Mouse (Mus musculus) heart, postnatal 0 days (tissue): ENCODE results near the gene H13. TPM values are rescaled to one million over a fixed set of nuclear protein-coding genes. Genes with fewer than 3 reads are reported as not detected.

Source experiments
- ATAC-seq: fragments of 200-750 bp; cut with Nextera tagmentation; 2 replicates; pipeline ENCODE4 v1.8.0; 2017; ENCODE audit warnings: low read depth, moderate number of reproducible peaks, moderate library complexity; ENCODE audit not compliant: insufficient read depth
- DNase-seq: peaks from one replicate; pipeline ENCODE4 v3.0.0-alpha.2; 2016; ENCODE audit warnings: low spot score
- H3K27ac ChIP-seq: fragments of 300-500 bp; sonication (generic); 2 replicates; pipeline ENCODE4 v1.5.1; 2014; ENCODE audit warnings: low read depth, mild to moderate bottlenecking
- H3K27me3 ChIP-seq: fragments of 300-500 bp; sonication (generic); 2 replicates; pipeline ENCODE4 v1.6.1; 2014; ENCODE audit warnings: low read length, mixed read lengths; ENCODE audit not compliant: control insufficient read depth, insufficient read depth
- H3K36me3 ChIP-seq: fragments of 300-500 bp; sonication (generic); replicated peaks from 2 replicates; pipeline ENCODE4 v1.6.1; 2014; ENCODE audit warnings: low read length, mixed read lengths; ENCODE audit not compliant: control insufficient read depth, insufficient read depth
- H3K4me1 ChIP-seq: fragments of 300-500 bp; sonication (generic); 2 replicates; pipeline ENCODE4 v1.6.1; 2014; ENCODE audit warnings: antibody characterized with exemption; ENCODE audit not compliant: control insufficient read depth, insufficient read depth
- H3K4me2 ChIP-seq: fragments of 300-500 bp; sonication (generic); 2 replicates; pipeline ENCODE4 v1.6.1; 2014; ENCODE audit warnings: low read depth, mild to moderate bottlenecking, low read length, moderate library complexity
- H3K4me3 ChIP-seq: fragments of 300-500 bp; sonication (generic); 2 replicates; pipeline ENCODE4 v1.5.1; 2014; ENCODE audit warnings: low read depth, low read length
- H3K9ac ChIP-seq: fragments of 300-500 bp; sonication (generic); replicated peaks from 2 replicates; pipeline ENCODE4 v1.6.1; 2014; ENCODE audit warnings: low read depth, low read length, mixed read lengths
- H3K9me3 ChIP-seq: fragments of 300-500 bp; sonication (generic); replicated peaks from 2 replicates; pipeline ENCODE4 v1.6.1; 2016; ENCODE audit warnings: low read length; ENCODE audit not compliant: control insufficient read depth
- CTCF ChIP-seq: IDR thresholded peaks from 2 replicates; pipeline ENCODE4 v1.5.1; 2016; ENCODE audit warnings: antibody characterized with exemption, control low read depth, low read depth
- EP300 ChIP-seq: IDR thresholded peaks from 2 replicates; pipeline ENCODE4 v1.6.1; 2016; ENCODE audit warnings: antibody characterized with exemption, low read depth
- WGBS: fragments of 180-500 bp; shearing (Covaris S2); extraction: QIAGEN DNeasy Blood & Tissue Kit; methylation state at CpG from one replicate; pipeline ENCODE4 v1.1.7; 2014; 5-methylcytosine and 5-hydroxymethylcytosine counted together
- polyA plus RNA-seq: library from polyadenylated mRNA; unstranded; fragments of >200 nt; fragmentation: Nextera tagmentation; extraction: Ambion mirVana; gene quantifications from 2 replicates; pipeline ENCODE4 v1.2.1, GENCODE M21; 2015
- total RNA-seq: library from RNA; depleted of rRNA; stranded (reverse); fragments of >200 nt; gene quantifications from 2 replicates; pipeline ENCODE4 v1.2.3, GENCODE M21; 2014; ENCODE audit warnings: low replicate concordance

Gene H13
- total and polyA plus RNA-seq, 2 experiments from 2014 or later: 55.0 to 68.6 TPM

DNA sequence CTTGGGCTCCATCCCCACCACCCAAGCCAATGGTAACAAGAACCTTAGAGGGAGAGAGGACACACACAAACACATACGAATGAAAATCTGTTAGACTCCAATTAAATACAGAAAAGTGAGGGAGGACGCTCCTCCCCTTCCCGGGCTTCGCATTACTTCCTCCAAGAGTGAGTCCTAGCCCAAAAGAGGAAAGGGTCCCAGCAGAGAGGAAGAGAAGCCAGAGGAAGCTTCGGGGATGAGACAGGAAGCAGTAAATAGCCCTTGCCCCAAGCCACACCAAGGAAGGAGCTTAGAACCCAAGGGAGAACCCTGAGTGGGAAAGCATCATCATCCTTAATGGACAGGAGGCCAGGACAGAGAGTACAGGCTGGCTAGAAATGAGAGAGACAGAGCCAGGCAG is 39.8 kb downstream of the H13 start:
- Histone ChIP-seq H3K4me3 (no peak overlapping the region), H3K27me3 (no peaks in the 10 kb centered on the region), H3K36me3 (peaks cover 25% of the 10 kb centered on the region), H3K4me2 (no peak overlapping the region), H3K9ac (no peak overlapping the region), H3K27ac (no peak overlapping the region), H3K4me1 (peaks cover 16% of the 10 kb centered on the region), H3K9me3 (no peaks in the 10 kb centered on the region)
- ATAC-seq: no peak
- no peak for DNase-seq
- TF ChIP-seq CTCF (no peak), EP300 (no peak)
- WGBS: 73% methylated on average over 5 of the region's 5 CpGs

DNA sequence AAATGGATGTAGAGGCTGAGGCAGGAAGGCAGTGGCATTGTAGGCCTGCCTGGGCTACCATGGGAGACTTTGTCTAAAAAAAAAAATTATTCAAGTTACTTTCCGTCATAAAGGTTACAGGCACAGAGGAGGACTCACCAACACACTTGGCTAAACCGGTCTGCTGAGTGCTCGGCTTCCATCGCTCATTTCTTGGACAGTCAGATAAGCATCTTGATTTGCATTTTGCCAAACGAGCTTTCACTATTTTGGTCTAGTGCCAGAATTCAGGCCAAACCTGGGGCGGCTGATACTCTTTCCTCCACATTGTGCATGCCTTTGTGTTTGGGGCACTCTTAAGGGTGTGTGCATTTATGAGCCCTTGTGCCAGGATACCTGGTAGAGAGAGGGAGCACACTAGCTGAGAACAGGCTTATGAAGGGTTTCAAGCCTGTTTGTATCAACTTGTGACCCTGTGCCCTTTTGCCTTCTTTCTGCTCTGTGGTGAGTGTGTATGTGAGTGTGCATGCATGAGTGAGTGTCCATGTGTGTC is 47.0 kb downstream of the H13 start:
- WGBS: 57% methylated on average over 6 of the region's 6 CpGs
- TF ChIP-seq CTCF (no peak), EP300 (no peak)
- Histone ChIP-seq H3K36me3 (no peaks in the 10 kb centered on the region), H3K27me3 (no peaks in the 10 kb centered on the region), H3K4me3 (no peak overlapping the region), H3K27ac (no peak overlapping the region), H3K4me1 (no peaks in the 10 kb centered on the region), H3K9ac (no peak overlapping the region), H3K9me3 (no peaks in the 10 kb centered on the region), H3K4me2 (no peak overlapping the region)
- no peak for DNase-seq
- ATAC-seq: no peak

DNA sequence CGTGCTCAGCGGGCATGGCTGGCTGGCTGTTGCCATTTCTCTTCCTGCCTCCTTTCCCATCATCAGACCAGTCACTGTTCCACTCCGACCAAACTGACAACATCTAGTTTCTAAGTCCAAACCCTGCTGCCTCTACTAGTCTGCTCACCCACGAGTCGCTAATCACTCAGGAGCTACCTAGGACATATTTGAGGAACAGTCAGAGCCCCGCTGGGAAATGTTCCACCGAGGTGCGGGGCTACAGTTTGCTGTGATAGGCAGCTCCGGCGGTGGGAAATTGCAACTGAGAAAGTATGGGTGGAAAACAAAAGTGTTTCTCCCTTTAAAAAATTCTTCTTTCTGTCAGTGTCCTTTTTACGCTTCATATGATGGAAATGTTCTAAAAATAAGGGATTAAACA is 48.4 kb downstream of the H13 start:
- H3K9ac ChIP-seq: no peak overlapping the region
- H3K36me3 ChIP-seq: no peaks in the 10 kb centered on the region
- no peak overlapping the region for H3K4me2 ChIP-seq
- H3K4me1 ChIP-seq: no peaks in the 10 kb centered on the region
- DNase-seq: no peak
- TF ChIP-seq EP300 (no peak), CTCF (no peak)
- WGBS: 70% methylated on average over 11 of the region's 11 CpGs
- no peak for ATAC-seq
- H3K27me3 ChIP-seq: no peaks in the 10 kb centered on the region
- no peak overlapping the region for H3K4me3 ChIP-seq
- no peak overlapping the region for H3K27ac ChIP-seq
- no peaks in the 10 kb centered on the region for H3K9me3 ChIP-seq

DNA sequence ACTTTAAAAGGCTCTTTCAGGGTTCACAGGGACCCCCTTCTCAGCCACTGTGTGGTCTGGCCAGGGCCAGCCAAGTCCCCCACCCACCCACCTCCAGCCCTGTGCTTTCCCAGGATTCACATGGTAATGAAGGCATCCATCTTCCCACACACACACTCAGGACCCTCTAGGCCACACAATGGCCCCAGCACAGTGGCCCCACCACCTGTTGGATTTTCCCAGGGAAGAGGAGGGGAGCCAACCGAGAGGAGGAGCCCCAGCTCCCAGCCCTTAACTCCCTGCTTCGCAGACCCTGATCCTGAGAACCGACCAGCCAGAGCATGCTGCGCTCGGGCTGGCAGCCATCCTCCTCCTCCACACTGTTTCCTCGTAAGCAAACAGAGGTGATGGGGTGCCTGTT is 48.8 kb downstream of the H13 start:
- no peak for DNase-seq
- Histone ChIP-seq H3K9me3 (no peaks in the 10 kb centered on the region), H3K4me2 (no peak overlapping the region), H3K4me3 (no peak overlapping the region), H3K36me3 (no peaks in the 10 kb centered on the region), H3K9ac (no peak overlapping the region), H3K27ac (no peak overlapping the region), H3K27me3 (no peaks in the 10 kb centered on the region), H3K4me1 (no peaks in the 10 kb centered on the region)
- ATAC-seq: no peak
- TF ChIP-seq CTCF (no peak), EP300 (no peak)
- WGBS: 66% methylated on average over 6 of the region's 6 CpGs

- 2% methylated on average over 37 of the region's 37 CpGs for WGBS
- Histone ChIP-seq H3K4me2 (peak overlapping the region; percentile 51), H3K4me3 (peak overlapping the region; percentile 28), H3K9ac (peak overlapping the region; percentile 52; the same call in 1 of the 2 replicates), H3K27ac (peak overlapping the region; percentile 67), H3K36me3 (no peaks in the 10 kb centered on the region), H3K27me3 (no peaks in the 10 kb centered on the region), H3K9me3 (no peaks in the 10 kb centered on the region), H3K4me1 (peaks cover 7% of the 10 kb centered on the region; the same call in 1 of the 2 replicates)
- ATAC-seq: peak; percentile 67
- DNase-seq: no peak
- TF ChIP-seq EP300 (peak; percentile 49; the same call in 1 of the 2 replicates), CTCF (no peak)
These were observed 54.5 kb downstream of the H13 start for GRCm38 (mm10) chr2:152723651-152724331.

DNA sequence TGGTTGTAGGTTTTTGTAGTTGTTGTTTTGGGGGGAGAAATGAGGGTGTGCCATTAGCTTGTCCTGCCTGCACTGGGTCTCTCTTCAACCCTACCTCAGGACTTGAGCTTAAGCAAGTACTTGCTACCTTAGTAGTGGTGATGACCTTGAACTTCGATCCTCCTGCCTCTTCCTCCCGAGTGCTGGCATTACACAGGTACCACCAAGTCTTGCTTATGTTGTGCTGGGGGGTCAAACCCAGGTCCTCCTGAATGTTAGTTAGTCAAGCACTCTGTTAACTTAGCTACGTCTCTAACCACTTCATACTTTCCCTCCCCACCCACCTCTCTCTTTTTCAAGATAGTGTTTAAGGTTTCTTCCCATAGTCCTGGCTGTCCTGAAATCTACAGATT is 55.1 kb downstream of the H13 start:
- H3K4me3 ChIP-seq: peak overlapping the region; percentile 28
- peak overlapping the region; percentile 52; the same call in 1 of the 2 replicates for H3K9ac ChIP-seq
- H3K36me3 ChIP-seq: no peaks in the 10 kb centered on the region
- DNase-seq (no peak), ATAC-seq (no peak)
- peak overlapping the region; percentile 51 for H3K4me2 ChIP-seq
- peaks cover 12% of the 10 kb centered on the region; the same call in 1 of the 2 replicates for H3K4me1 ChIP-seq
- no peaks in the 10 kb centered on the region for H3K27me3 ChIP-seq
- H3K27ac ChIP-seq: peak overlapping the region; percentile 67
- 67% methylated on average over 3 of the region's 3 CpGs for WGBS
- H3K9me3 ChIP-seq: no peaks in the 10 kb centered on the region
- TF ChIP-seq CTCF (no peak), EP300 (no peak)
